Mouse (Mus musculus) heart, postnatal 0 days (tissue): Measurements from ENCODE around the gene Bola2.

Experiments used
- CTCF ChIP-seq: IDR thresholded peaks from 2 replicates; pipeline ENCODE4 v1.5.1; 2016; ENCODE audit warnings: antibody characterized with exemption, control low read depth, low read depth
- EP300 ChIP-seq: IDR thresholded peaks from 2 replicates; pipeline ENCODE4 v1.6.1; 2016; ENCODE audit warnings: antibody characterized with exemption, low read depth

DNA sequence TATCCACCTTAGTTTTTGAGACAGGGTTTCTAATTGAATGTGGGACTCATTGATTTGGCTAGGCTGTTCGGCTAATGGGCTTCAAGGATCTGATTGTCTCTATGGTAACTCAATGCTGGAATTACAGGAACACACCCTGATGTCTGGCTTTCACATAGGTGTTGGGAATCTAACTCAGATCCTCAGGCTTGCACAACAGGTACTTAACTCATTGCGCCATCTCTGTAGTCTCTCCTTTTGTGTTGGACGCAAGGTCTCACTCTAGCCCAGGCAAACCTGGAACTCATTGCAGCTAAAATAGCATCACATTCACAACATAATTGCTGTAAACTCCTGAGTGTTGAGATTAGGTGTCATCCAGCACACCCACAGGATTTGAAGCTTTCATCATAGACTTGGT is 25.0 kb upstream of the Bola2 start:
- TF ChIP-seq CTCF, result no peak
- TF ChIP-seq EP300, result no peak
